8 mouse cellular contexts compared by ENCODE assay signal in the genomic region with DNA sequence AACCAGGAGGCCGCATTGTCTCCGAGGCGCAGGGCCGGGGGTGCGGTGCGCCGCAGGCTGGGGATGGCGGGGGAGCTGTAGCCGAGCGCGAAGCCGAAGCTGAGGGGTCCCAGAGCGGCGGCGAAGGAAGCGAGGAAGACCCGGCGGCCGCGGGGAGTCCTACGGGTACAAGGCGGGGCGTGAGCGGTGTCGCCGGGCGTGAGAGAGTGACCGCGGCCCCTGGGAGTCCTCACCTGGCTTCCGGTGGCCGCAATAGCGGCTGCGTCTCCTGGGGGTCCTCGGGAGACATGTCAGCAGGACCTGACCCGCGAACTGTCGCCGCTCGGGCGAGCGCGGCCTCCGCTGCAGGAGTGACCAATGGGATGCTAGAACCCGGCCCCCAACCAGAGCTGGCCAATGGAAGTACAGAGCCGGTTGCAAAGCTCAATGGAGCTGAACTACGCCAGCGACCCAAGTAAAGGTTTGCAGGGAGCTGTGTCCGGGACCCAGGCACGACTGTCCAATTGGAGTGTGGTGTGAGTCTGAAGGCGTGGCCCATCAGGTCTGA. TPM values are rescaled to one million over a fixed set of nuclear protein-coding genes. Genes with fewer than 3 reads are reported as not detected.
A peak's percentile ranks its signal among the peaks of the same experiment; 100 is the strongest.
DNase-seq lines count a peak whose midpoint lies in the region; ATAC-seq and TF ChIP-seq lines count a peak whose summit lies in the region.

Slc2a8 (minus strand) TSS at position 359 of the 547 bp plus-strand sequence.

- peak within 1 kb of the TSS; percentile 40 to 72 (median 53) for H3K4me3 ChIP-seq in CH12.LX (replicated peaks in 1 of 3; ENCODE audit: low read depth in 2 of 3, low read length in 2 of 3, poor library complexity in 1 of 3)
- H3K4me3 ChIP-seq in forebrain, embryonic 11.5 days (ENCODE audit: low read depth, low read length), result peak within 1 kb of the TSS; percentile 69
- peak within 1 kb of the TSS; percentile 88 for H3K4me3 ChIP-seq in heart, embryonic 16.5 days (ENCODE audit: low read length)
- H3K4me3 ChIP-seq in liver, embryonic 15.5 days (replicated peaks), result peak within 1 kb of the TSS; percentile 79
- H3K4me3 ChIP-seq in neural tube, embryonic 12.5 days, result peak within 1 kb of the TSS; percentile 73

- peak; percentile 76 for TF ChIP-seq POLR2A in CH12.LX (IDR thresholded peaks at IDR 0.05; ENCODE audit: low read depth, low read length)

- no peak for TF ChIP-seq RAD21 in CH12.LX (IDR thresholded peaks at IDR 0.05; ENCODE audit: low read depth, low read length)

- peaks cover 71% of the 10 kb centered on the region for H3K27me3 ChIP-seq in CH12.LX (replicated peaks)
- no peaks in the 10 kb centered on the region for H3K27me3 ChIP-seq in forebrain, embryonic 11.5 days (ENCODE audit: control insufficient read depth, insufficient read depth, low read length)
- no peaks in the 10 kb centered on the region for H3K27me3 ChIP-seq in heart, embryonic 16.5 days (ENCODE audit: control insufficient read depth, insufficient read depth, low read length)
- H3K27me3 ChIP-seq in liver, embryonic 15.5 days, result peaks cover 12% of the 10 kb centered on the region
- no peaks in the 10 kb centered on the region for H3K27me3 ChIP-seq in neural tube, embryonic 12.5 days (replicated peaks)

- in situ Hi-C loops in CH12.LX (cut with MboI; ENCODE audit: low pct_ligation_motif_present, low pct_unique_long_range_greater_than_20kb, low sequenced_read_pairs), result loop anchor here (25.0 kb wide), 1 partner anchor 381 kb away; the partner anchor contains the start of gene Ralgps1

- H3K27ac ChIP-seq in CH12.LX (ENCODE audit: insufficient read depth, low read depth), result no peak within 1 kb of the TSS
- H3K27ac ChIP-seq in forebrain, embryonic 11.5 days (ENCODE audit: low read depth, low read length), result no peak within 1 kb of the TSS
- peak within 1 kb of the TSS; percentile 71 for H3K27ac ChIP-seq in heart, embryonic 16.5 days (ENCODE audit: low read length)
- H3K27ac ChIP-seq in liver, embryonic 15.5 days (replicated peaks), result peak within 1 kb of the TSS; percentile 33
- H3K27ac ChIP-seq in neural tube, embryonic 12.5 days, result 0 out of 2 replicates have a peak within 1 kb of the TSS, but pooled peaks have one; percentile 32

- H3K9me3 ChIP-seq in CH12.LX (replicated peaks; ENCODE audit: low read length), result no peaks in the 10 kb centered on the region
- no peaks in the 10 kb centered on the region for H3K9me3 ChIP-seq in forebrain, embryonic 11.5 days (ENCODE audit: control insufficient read depth, low read length)
- no peaks in the 10 kb centered on the region for H3K9me3 ChIP-seq in heart, embryonic 16.5 days (replicated peaks; ENCODE audit: control insufficient read depth, low read length)
- no peaks in the 10 kb centered on the region for H3K9me3 ChIP-seq in liver, embryonic 15.5 days (replicated peaks)
- no peaks in the 10 kb centered on the region for H3K9me3 ChIP-seq in neural tube, embryonic 12.5 days

- no peaks in the 10 kb centered on the region for H3K36me3 ChIP-seq in CH12.LX (replicated peaks in 1 of 2; ENCODE audit: control insufficient read depth in 1 of 2, insufficient read depth in 1 of 2, low read length in 1 of 2)
- H3K36me3 ChIP-seq in forebrain, embryonic 11.5 days (ENCODE audit: control insufficient read depth, insufficient read depth, low read length), result no peaks in the 10 kb centered on the region
- H3K36me3 ChIP-seq in heart, embryonic 16.5 days (ENCODE audit: control insufficient read depth, insufficient read depth), result no peaks in the 10 kb centered on the region
- no peaks in the 10 kb centered on the region for H3K36me3 ChIP-seq in liver, embryonic 15.5 days (replicated peaks)
- no peaks in the 10 kb centered on the region for H3K36me3 ChIP-seq in neural tube, embryonic 12.5 days

- peak within 1 kb of the TSS; percentile 90 for H3K4me2 ChIP-seq in CH12.LX (ENCODE audit: insufficient read depth, low read depth, poor library complexity, severe bottlenecking)
- peak within 1 kb of the TSS; percentile 100 for H3K4me2 ChIP-seq in forebrain, embryonic 11.5 days (ENCODE audit: low read depth, low read length, severe bottlenecking)
- H3K4me2 ChIP-seq in heart, embryonic 16.5 days (ENCODE audit: low read depth, low read length), result peak within 1 kb of the TSS; percentile 97
- peak within 1 kb of the TSS; percentile 98 for H3K4me2 ChIP-seq in liver, embryonic 15.5 days
- H3K4me2 ChIP-seq in neural tube, embryonic 12.5 days (replicated peaks), result peak within 1 kb of the TSS; percentile 99

- H3K9ac ChIP-seq in CH12.LX (ENCODE audit: insufficient read depth, low read depth), result peak within 1 kb of the TSS; percentile 51
- H3K9ac ChIP-seq in forebrain, embryonic 11.5 days (ENCODE audit: low read length), result peak within 1 kb of the TSS; percentile 80
- peak within 1 kb of the TSS; percentile 92 for H3K9ac ChIP-seq in heart, embryonic 16.5 days (ENCODE audit: low read length)
- peak within 1 kb of the TSS; percentile 81 for H3K9ac ChIP-seq in liver, embryonic 15.5 days
- peak within 1 kb of the TSS; percentile 83 for H3K9ac ChIP-seq in neural tube, embryonic 12.5 days

- dilution Hi-C loops in CH12.LX (cut with MboI; ENCODE audit: extremely low pct_ligation_motif_present, extremely low pct_unique_long_range_greater_than_20kb, low sequenced_read_pairs), result no loop called here

- no peak for TF ChIP-seq EP300 in CH12.LX (IDR thresholded peaks at IDR 0.05; ENCODE audit: low read length)

- peaks cover 11 to 13% of the 10 kb centered on the region in 2 experiments for H3K4me1 ChIP-seq in CH12.LX (ENCODE audit: control insufficient read depth in 1 of 2, insufficient read depth in 2 of 2)
- H3K4me1 ChIP-seq in forebrain, embryonic 11.5 days (replicated peaks; ENCODE audit: control insufficient read depth, insufficient read depth, low read length), result peaks cover 8% of the 10 kb centered on the region
- peaks cover 13% of the 10 kb centered on the region for H3K4me1 ChIP-seq in heart, embryonic 16.5 days (ENCODE audit: control insufficient read depth, insufficient read depth, low read length)
- peaks cover 55% of the 10 kb centered on the region for H3K4me1 ChIP-seq in liver, embryonic 15.5 days (replicated peaks)
- peaks cover 17% of the 10 kb centered on the region for H3K4me1 ChIP-seq in neural tube, embryonic 12.5 days

- peak; percentile 99 for ATAC-seq in forebrain, embryonic 11.5 days (replicated peaks; ENCODE audit: low FRiP score)
- ATAC-seq in heart, embryonic 16.5 days (replicated peaks; ENCODE audit: extremely low read depth, insufficient read depth, low FRiP score), result peak; percentile 99
- ATAC-seq in liver, embryonic 15.5 days (ENCODE audit: insufficient read depth), result peak; percentile 98
- ATAC-seq in neural tube, embryonic 12.5 days (ENCODE audit: low FRiP score, low read depth), result peak; percentile 100

- H3K79me2 ChIP-seq in CH12.LX (replicated peaks; ENCODE audit: control insufficient read depth, extremely low read depth, insufficient read depth, poor library complexity, severe bottlenecking), result no peaks in the 10 kb centered on the region

- 1% methylated on average over 46 of the region's 50 CpGs for WGBS in forebrain, embryonic 11.5 days
- under 1% methylated on average over 50 of the region's 50 CpGs for WGBS in heart, embryonic 16.5 days
- under 1% methylated on average over 50 of the region's 50 CpGs for WGBS in liver, embryonic 15.5 days (ENCODE audit: insufficient replicate concordance)
- under 1% methylated on average over 50 of the region's 50 CpGs for WGBS in neural tube, embryonic 12.5 days

- no peak for TF ChIP-seq CTCF in CH12.LX (conservative IDR thresholded peaks at IDR 0.05 in 1 of 2, IDR thresholded peaks at IDR 0.05 in 1 of 2; ENCODE audit: low read depth in 2 of 2, low read length in 2 of 2)

- DNase-seq in CH12.LX (ENCODE audit: extremely low read depth), result peak; percentile 89
- DNase-seq in c-Kit-positive CD71-positive TER-119-negative erythroid progenitor cells, embryonic 14.5 days (ENCODE audit: low read depth), result peak; percentile 91
- DNase-seq in forebrain, embryonic 11.5 days (ENCODE audit: low spot score), result peak; percentile 95
- peak; percentile 93 to 97 for DNase-seq in kidney, postnatal 36 days
- DNase-seq in telencephalon, adult 2 months (ENCODE audit: low read depth, low spot score), result peak; percentile 95

TF ChIP-seq in CH12.LX, 34 proteins besides CTCF, POLR2A, EP300 and RAD21:
- TF ChIP-seq CHD2 (IDR thresholded peaks at IDR 0.05; ENCODE audit: low read length) (peak; percentile 66; the same call in 1 of the 2 replicates), PAX5 (IDR thresholded peaks at IDR 0.05; ENCODE audit: low read length) (no peak)

RNA-seq across cellular contexts. Expression of gene Slc2a8, which starts in this region (rescaled TPM):
- total RNA-seq in CH12.LX (2012; rRNA removed), result 3.8 and 5.6 TPM in 2 replicates
- total RNA-seq in CH12.LX (2014; rRNA removed), result 0.95 and 1.3 TPM in 2 replicates
- 0.90 and 1.1 TPM in 2 replicates for polyA plus RNA-seq in CH12.LX (2012; ENCODE audit: insufficient read length, low read depth)
- polyA plus RNA-seq in forebrain, embryonic 11.5 days (2014; fragmentation: Nextera tagmentation; extraction: Ambion mirVana), result 11.8 and 13.4 TPM in 2 replicates
- 24.3 and 25.4 TPM in 2 replicates for polyA plus RNA-seq in heart, embryonic 16.5 days (2015; fragmentation: Nextera tagmentation; extraction: Ambion mirVana)
- polyA plus RNA-seq in liver, embryonic 15.5 days (2015; fragmentation: Nextera tagmentation; extraction: Ambion mirVana), result 9.1 and 10.4 TPM in 2 replicates
- 25.0 and 26.3 TPM in 2 replicates for polyA plus RNA-seq in neural tube, embryonic 12.5 days (2016; fragmentation: Nextera tagmentation; extraction: Ambion mirVana)

Comparison
In these comparisons a context has a peak if more than half of its experiments do, and no peak if none do; other contexts are left out.
1. H3K27ac ChIP-seq: peak in heart, embryonic 16.5 days (single experiment), liver, embryonic 15.5 days (single experiment) and neural tube, embryonic 12.5 days (single experiment); none in CH12.LX (single experiment) and forebrain, embryonic 11.5 days (single experiment).
2. Peak in every context shown above with its lines, with median percentiles within 50 percentile points of each other: DNase-seq, H3K4me2 ChIP-seq, H3K4me3 ChIP-seq, H3K9ac ChIP-seq and ATAC-seq.